Mouse (Mus musculus) CH12.LX (cell line): ENCODE results near the gene Clasp2. TPM values are rescaled to one million over a fixed set of nuclear protein-coding genes. Genes with fewer than 3 reads are reported as not detected.

Source experiments
- DNase-seq: peaks from one replicate; pipeline ENCODE4 v3.0.0-alpha.2; 2013; ENCODE audit errors: extremely low read depth
- H3K27ac ChIP-seq: 2 replicates; pipeline ENCODE4 v1.5.1; 2012; ENCODE audit warnings: low read depth, mild to moderate bottlenecking, control low read depth, moderate library complexity; ENCODE audit not compliant: insufficient read depth
- H3K27me3 ChIP-seq: replicated peaks from 2 replicates; pipeline ENCODE3; 2012; ENCODE audit warnings: inconsistent platforms
- H3K36me3 ChIP-seq, 2 experiments: replicated peaks in 1 of 2; 2 replicates each; pipeline versions ENCODE3 to v1.6.1; 2012; ENCODE audit warnings: inconsistent platforms in 1 of 2, low read length in 1 of 2, mild to moderate bottlenecking in 1 of 2, mixed read lengths in 1 of 2, moderate library complexity in 1 of 2; ENCODE audit not compliant: control insufficient read depth in 1 of 2, insufficient read depth in 1 of 2
- H3K4me1 ChIP-seq, 2 experiments: 2 replicates each; pipeline ENCODE4 v1.6.1; 2012; ENCODE audit warnings: inconsistent platforms in 1 of 2, moderate library complexity in 1 of 2; ENCODE audit not compliant: insufficient read depth in 2 of 2, control insufficient read depth in 1 of 2
- H3K4me2 ChIP-seq: 2 replicates; pipeline ENCODE4 v1.6.1; 2012; ENCODE audit warnings: low read depth, mild to moderate bottlenecking, control low read depth; ENCODE audit not compliant: poor library complexity, insufficient read depth, severe bottlenecking
- H3K4me3 ChIP-seq, 3 experiments: fragments of 150-350 bp in 1 of 3; sonication (generic) in 1 of 3; replicated peaks in 1 of 3; 2 replicates each; pipeline versions ENCODE3 to v1.5.1; 2011 to 2012; ENCODE audit warnings: low read depth in 2 of 3, low read length in 2 of 3, mild to moderate bottlenecking in 2 of 3, moderate library complexity in 2 of 3, control low read depth in 1 of 3, improper control_type of control experiment in 1 of 3, inconsistent platforms in 1 of 3, mixed read lengths in 1 of 3; ENCODE audit not compliant: poor library complexity in 1 of 3
- H3K79me2 ChIP-seq: replicated peaks from 2 replicates; pipeline ENCODE4 v1.6.1; 2012; ENCODE audit warnings: mild to moderate bottlenecking, moderate library complexity; ENCODE audit not compliant: control insufficient read depth, poor library complexity, insufficient read depth, severe bottlenecking; ENCODE audit errors: extremely low read depth
- H3K9ac ChIP-seq: 2 replicates; pipeline ENCODE4 v1.6.1; 2012; ENCODE audit warnings: low read depth, mild to moderate bottlenecking, control low read depth, moderate library complexity; ENCODE audit not compliant: insufficient read depth
- H3K9me3 ChIP-seq: replicated peaks from 2 replicates; pipeline ENCODE3; 2012; ENCODE audit warnings: low read length, inconsistent platforms, mixed read lengths
- CHD1 ChIP-seq: IDR thresholded peaks from 2 replicates; pipeline ENCODE4 v1.6.1; 2012; ENCODE audit warnings: low read depth, low read length, improper control_type of control experiment, inconsistent platforms
- CHD2 ChIP-seq: IDR thresholded peaks from 2 replicates; pipeline ENCODE4 v1.6.1; 2011; ENCODE audit warnings: low read length, improper control_type of control experiment
- CTCF ChIP-seq, 2 experiments: IDR thresholded peaks in 1 of 2; conservative IDR thresholded peaks in 1 of 2; 2 replicates each; pipeline ENCODE4 v1.5.1; 2011 to 2012; ENCODE audit warnings: low read depth in 2 of 2, low read length in 2 of 2, improper control_type of control experiment in 1 of 2, inconsistent platforms in 1 of 2, mild to moderate bottlenecking in 1 of 2, moderate library complexity in 1 of 2
- GABPA ChIP-seq: IDR thresholded peaks from 2 replicates; pipeline ENCODE4 v1.6.1; 2012; ENCODE audit warnings: low read depth, low read length, improper control_type of control experiment, inconsistent platforms; ENCODE audit not compliant: insufficient replicate concordance
- JUN ChIP-seq: IDR thresholded peaks from 2 replicates; pipeline ENCODE4 v1.6.1; 2011; ENCODE audit warnings: low read depth, mild to moderate bottlenecking, low read length, improper control_type of control experiment, moderate library complexity; ENCODE audit not compliant: insufficient read depth
- JUND ChIP-seq: conservative IDR thresholded peaks from 2 replicates; pipeline ENCODE4 v1.6.1; 2011; ENCODE audit warnings: low read depth, low read length, improper control_type of control experiment
- MAFK ChIP-seq: IDR thresholded peaks from 2 replicates; pipeline ENCODE4 v1.6.1; 2011; ENCODE audit warnings: low read length, improper control_type of control experiment; ENCODE audit not compliant: insufficient replicate concordance
- MAZ ChIP-seq: IDR thresholded peaks from 2 replicates; pipeline ENCODE4 v1.6.1; 2012; ENCODE audit warnings: low read depth, mild to moderate bottlenecking, inconsistent platforms, low read length, improper control_type of control experiment, moderate library complexity
- MXI1 ChIP-seq: IDR thresholded peaks from 2 replicates; pipeline ENCODE4 v1.6.1; 2011; ENCODE audit warnings: mild to moderate bottlenecking, low read depth, low read length, improper control_type of control experiment
- NRF1 ChIP-seq: IDR thresholded peaks from 2 replicates; pipeline ENCODE4 v1.6.1; 2014; ENCODE audit warnings: low read depth, mild to moderate bottlenecking, inconsistent platforms, low read length, improper control_type of control experiment, moderate library complexity
- POLR2AphosphoS2 ChIP-seq: IDR thresholded peaks from 2 replicates; pipeline ENCODE4 v1.6.1; 2011; ENCODE audit warnings: low read depth, low read length, improper control_type of control experiment
- RCOR1 ChIP-seq: conservative IDR thresholded peaks from 2 replicates; pipeline ENCODE4 v1.6.1; 2012; ENCODE audit warnings: low read depth, mild to moderate bottlenecking, inconsistent platforms, low read length, improper control_type of control experiment
- SMC3 ChIP-seq: IDR thresholded peaks from 2 replicates; pipeline ENCODE4 v1.6.1; 2011; ENCODE audit warnings: low read depth, low read length, improper control_type of control experiment
- TBP ChIP-seq: conservative IDR thresholded peaks from 2 replicates; pipeline ENCODE4 v1.6.1; 2011; ENCODE audit warnings: low read depth, low read length, improper control_type of control experiment
- UBTF ChIP-seq: IDR thresholded peaks from 2 replicates; pipeline ENCODE4 v1.6.1; 2012; ENCODE audit warnings: low read depth, mild to moderate bottlenecking, inconsistent platforms, low read length, improper control_type of control experiment, moderate library complexity
- ZC3H11A ChIP-seq: IDR thresholded peaks from 2 replicates; pipeline ENCODE4 v1.6.1; 2012; ENCODE audit warnings: low read depth, mild to moderate bottlenecking, inconsistent platforms, low read length, improper control_type of control experiment
- ZKSCAN1 ChIP-seq: IDR thresholded peaks from 2 replicates; pipeline ENCODE4 v1.6.1; 2012; ENCODE audit warnings: low read depth, inconsistent platforms, low read length, improper control_type of control experiment, borderline replicate concordance
- ZMIZ1 ChIP-seq: IDR thresholded peaks from 2 replicates; pipeline ENCODE4 v1.6.1; 2012; ENCODE audit warnings: low read depth, mild to moderate bottlenecking, inconsistent platforms, low read length, improper control_type of control experiment
- ZNF384 ChIP-seq: IDR thresholded peaks from 2 replicates; pipeline ENCODE4 v1.6.1; 2012; ENCODE audit warnings: low read depth, low read length, improper control_type of control experiment, inconsistent platforms
- dilution Hi-C: fragments of 300-500 bp; cut with MboI; formaldehyde crosslinking; loops from 2 replicates; pipeline ENCODE4 v1.14.3; 2020; ENCODE audit warnings: low sequenced_read_pairs; ENCODE audit not compliant: extremely low pct_unique_long_range_greater_than_20kb, extremely low pct_ligation_motif_present
- in situ Hi-C: fragments of 300-500 bp; cut with MboI; formaldehyde crosslinking; loops from 3 replicates; pipeline ENCODE4 v1.14.3; 2019; ENCODE audit warnings: low sequenced_read_pairs, low pct_ligation_motif_present, low pct_unique_long_range_greater_than_20kb, mixed read lengths
- polyA plus RNA-seq: library from polyadenylated mRNA; unstranded; fragments of >175 nt; gene quantifications from 2 replicates; pipeline ENCODE4 v1.2.1, GENCODE M21; 2012; ENCODE audit warnings: low read depth; ENCODE audit not compliant: insufficient read length
- total RNA-seq, 2 experiments: library from RNA; depleted of rRNA; stranded (reverse); fragments of 300-350 nt in 1 of 2; fragments of >200 nt in 1 of 2; gene quantifications; 2 replicates each; pipeline ENCODE4 v1.2.3; 2012 to 2014

Gene Clasp2
- total and polyA plus RNA-seq, 3 experiments = 23.9 to 32.4 (median 27.0) TPM

- Histone ChIP-seq H3K4me3 (no peak overlapping the region), H3K9ac (no peak overlapping the region), H3K27ac (no peak overlapping the region), H3K9me3 (no peaks in the 10 kb centered on the region), H3K36me3 (peaks cover 45 to 90% of the 10 kb centered on the region in 2 experiments), H3K4me1 (no peaks in the 10 kb centered on the region), H3K27me3 (no peaks in the 10 kb centered on the region), H3K4me2 (no peak overlapping the region), H3K79me2 (peaks cover 5% of the 10 kb centered on the region)
- TF ChIP-seq NRF1 (no peak), UBTF (no peak), CHD2 (no peak), JUN (no peak), TBP (no peak), SMC3 (no peak), MAZ (no peak), ZC3H11A (no peak), GABPA (no peak), ZKSCAN1 (no peak), JUND (no peak), ZNF384 (no peak), ZMIZ1 (no peak), POLR2AphosphoS2 (no peak), MAFK (no peak)
- dilution Hi-C loops (no loop called here), in situ Hi-C loops (no loop called here)
- DNase-seq = no peak
These were observed 216.5 kb downstream of the Clasp2 start for GRCm38 (mm10) chr9:113957777-113958176.

GRCm38 (mm10) chr9:113963718-113964117, 222.4 kb downstream of the Clasp2 start:
- no peak for DNase-seq
- TF ChIP-seq MXI1 = no peak
- no peak for TF ChIP-seq RCOR1
- TF ChIP-seq UBTF = no peak
- TF ChIP-seq MAZ = no peak
- TF ChIP-seq CHD1 = no peak
- TF ChIP-seq CTCF (conservative IDR thresholded peaks at IDR 0.05 in 1 of 2, IDR thresholded peaks at IDR 0.05 in 1 of 2; ENCODE audit: low read depth in 2 of 2, low read length in 2 of 2) = no peak
- Histone ChIP-seq H3K9me3 (no peaks in the 10 kb centered on the region), H3K79me2 (0 out of 2 replicates have a peak, but pooled peaks cover 3% of the 10 kb centered on the region), H3K36me3 (peaks cover 61 to 98% of the 10 kb centered on the region in 2 experiments), H3K4me3 (no peak overlapping the region), H3K27me3 (no peaks in the 10 kb centered on the region), H3K27ac (no peak overlapping the region), H3K4me2 (no peak overlapping the region), H3K9ac (no peak overlapping the region), H3K4me1 (no peaks in the 10 kb centered on the region)
- dilution Hi-C loops = no loop called here
- in situ Hi-C loops = no loop called here
